10 mouse cellular contexts compared by ENCODE assay signal in the genomic region with DNA sequence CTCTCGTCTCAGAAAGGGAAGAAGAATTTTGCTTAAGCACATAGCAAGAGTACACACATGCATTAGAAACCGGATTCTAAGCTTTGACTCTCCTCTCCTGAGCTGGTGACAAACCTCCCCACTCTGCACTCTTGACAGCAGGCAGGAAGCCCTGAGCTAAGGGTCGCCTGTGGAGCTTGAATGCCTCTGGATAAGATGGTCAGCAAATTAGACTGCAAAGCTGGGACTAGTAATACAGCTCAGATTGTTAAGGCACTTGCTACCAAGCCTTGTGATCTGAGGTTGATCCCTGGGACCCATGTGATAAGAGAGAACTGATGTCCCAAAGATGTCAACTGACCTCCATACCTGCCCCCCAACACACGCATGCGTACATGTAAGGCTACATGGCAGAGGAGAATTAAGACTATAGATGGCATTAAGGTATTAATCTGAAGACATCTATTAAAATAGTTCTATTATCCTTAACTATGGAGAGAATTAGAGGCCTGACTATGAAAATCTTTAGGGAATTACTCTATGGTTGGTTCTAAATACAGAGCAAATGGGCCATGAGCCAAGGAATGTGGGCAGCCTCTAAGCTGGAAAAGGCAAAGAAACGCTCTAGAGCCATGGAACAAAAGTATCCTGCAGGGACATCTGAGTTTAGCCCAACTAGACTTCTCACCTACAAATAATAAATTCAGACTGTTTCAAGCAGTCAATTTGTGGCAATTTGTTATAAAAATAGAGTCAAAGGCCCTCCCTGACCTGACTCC. TPM values are rescaled to one million over a fixed set of nuclear protein-coding genes. Genes with fewer than 3 reads are reported as not detected.
DNase-seq lines count a peak whose midpoint lies in the region; ATAC-seq lines count a peak whose summit lies in the region.
"Had no signal": no experiment of that assay in that cellular context is flagged by ENCODE, and none has a peak within 500 bp of the region (broad histone marks: within the 10 kb centered on the region; RNA-seq: fewer than 3 reads in every experiment).

No protein-coding gene starts in this region.

- H3K9ac ChIP-seq in heart, embryonic 12.5 days, result 0 out of 2 replicates have a peak overlapping the region, but pooled peaks have one; percentile 36
- H3K9ac ChIP-seq: liver, embryonic 13.5 days had no signal

- H3K9me3 ChIP-seq in heart, embryonic 12.5 days (replicated peaks), result no peaks in the 10 kb centered on the region
- H3K9me3 ChIP-seq: liver, embryonic 13.5 days had no signal

- no peak overlapping the region for H3K4me3 ChIP-seq in heart, embryonic 12.5 days
- H3K4me3 ChIP-seq: liver, embryonic 13.5 days had no signal

- 0 out of 2 replicates have a peak overlapping the region, but pooled peaks have one; percentile 29 for H3K4me2 ChIP-seq in heart, embryonic 12.5 days
- H3K4me2 ChIP-seq: liver, embryonic 13.5 days had no signal

- H3K27ac ChIP-seq in heart, embryonic 12.5 days (ENCODE audit: poor library complexity, severe bottlenecking), result peak overlapping the region; percentile 77
- H3K27ac ChIP-seq: liver, embryonic 13.5 days had no signal

- no peak; the same call in 1 of the 2 replicates for ATAC-seq in heart, embryonic 12.5 days (ENCODE audit: insufficient number of reproducible peaks, low FRiP score)
- ATAC-seq in monocyte, adult 5-6 weeks (replicated peaks; ENCODE audit: insufficient number of reproducible peaks, low FRiP score, low TSS enrichment, poor library complexity, severe bottlenecking), result 0 out of 2 replicates have a peak, but pooled peaks have one; percentile 13
- ATAC-seq: forebrain, embryonic 16.5 days had no signal

- no peaks in the 10 kb centered on the region for H3K27me3 ChIP-seq in heart, embryonic 12.5 days (replicated peaks)
- H3K27me3 ChIP-seq: liver, embryonic 13.5 days had no signal

- WGBS in heart, embryonic 12.5 days, result 61% methylated on average over 6 of the region's 6 CpGs

- H3K4me1 ChIP-seq in heart, embryonic 12.5 days (replicated peaks), result peaks cover 57% of the 10 kb centered on the region

- intact Hi-C loops in left cerebral cortex, postnatal 4 days (cut with DNase I), result no loop called here

- peaks cover 9% of the 10 kb centered on the region; the same call in 1 of the 2 replicates for H3K36me3 ChIP-seq in heart, embryonic 12.5 days
- H3K36me3 ChIP-seq: liver, embryonic 13.5 days had no signal

- peak; percentile 44 for DNase-seq in adrenal gland, postnatal 14 days
- DNase-seq in adrenal gland, adult 2 months, result no peak
- DNase-seq in left cerebral cortex, adult 11 months (ENCODE audit: low spot score), result peak; percentile 24
- no peak for DNase-seq in left cerebral cortex, postnatal 4 days
- DNase-seq in cerebellum, postnatal 36 days, result no peak
- DNase-seq in spleen, adult 12 weeks (ENCODE audit: low spot score), result no peak
- DNase-seq: liver, embryonic 13.5 days had no signal

RNA-seq across cellular contexts. Expression of a gene that starts 8.6 kb away (rescaled TPM):
- total RNA-seq in adrenal gland, postnatal 14 days (2021), result 56.0 and 66.4 TPM in 2 replicates
- 10 to 100 TPM; 50.5 to 74.0 TPM for total RNA-seq in adrenal gland, adult 2 months (2021)
- 76.3 and 82.5 TPM in 2 replicates for polyA plus RNA-seq in adrenal gland, adult 2 months (2012; rRNA removed)
- total RNA-seq in left cerebral cortex, postnatal 4 days (2021), result 10 to 100 TPM; 72.2 to 84.2 TPM
- polyA plus RNA-seq in heart, embryonic 12.5 days (2016; fragmentation: Nextera tagmentation; extraction: Ambion mirVana), result 32.1 and 35.5 TPM in 2 replicates
- total RNA-seq in monocyte, adult 5-6 weeks (2017), result 39.3 to 79.4 TPM (median 62.5 TPM) in 3 replicates

Comparison
In these comparisons a context has a peak if more than half of its experiments do, and no peak if none do; other contexts are left out.
1. DNase-seq: peak in adrenal gland, postnatal 14 days (single experiment) and left cerebral cortex, adult 11 months (single experiment); none in adrenal gland, adult 2 months (single experiment), left cerebral cortex, postnatal 4 days (single experiment), cerebellum, postnatal 36 days (0 of 2) and spleen, adult 12 weeks (single experiment).